Mouse (Mus musculus) heart, adult 18-20 months (tissue): ENCODE measurements at regions not wholly inside any gene's neighbourhood (a gene's known extent, or its start where the extent isn't known, plus 50 kb on each side); places are given as distances from the start of the nearest gene placed in this dataset.

ENCODE experiments used
- DNase-seq, 2 experiments: peaks; one replicate each; pipeline ENCODE4 v3.0.0; 2021 to 2022; ENCODE audit warnings: mixed read lengths in 1 of 2

GRCm38 (mm10) chr12:45929001-45929759 is 854.7 kb upstream of the Stxbp6 start:
- no peak for DNase-seq
